Comparison of ENCODE assay signal across 11 mouse cellular contexts in the genomic region with DNA sequence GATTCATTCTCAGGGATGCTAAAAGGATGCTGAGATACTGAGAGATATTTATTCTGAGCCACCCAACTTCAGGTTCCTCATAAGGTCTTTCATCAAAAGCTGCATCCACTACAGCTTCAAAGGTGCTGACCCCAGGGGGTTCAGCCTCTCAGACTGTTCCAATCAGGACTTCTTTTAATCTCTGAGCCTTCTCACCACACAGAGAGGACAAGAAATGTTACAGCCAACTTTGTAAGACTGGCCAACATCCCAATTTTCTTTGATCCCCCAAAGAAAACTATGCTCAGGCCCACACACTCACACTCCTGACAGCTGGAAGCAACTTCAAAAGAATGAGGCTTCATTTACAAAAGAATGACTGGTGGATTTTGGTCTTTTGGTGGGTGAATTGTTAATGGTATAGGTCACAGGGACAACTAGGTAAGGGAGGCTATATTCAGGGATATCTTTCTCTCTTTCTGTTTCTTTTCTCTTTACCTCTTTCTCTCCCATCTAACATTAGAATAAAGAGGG.
"Had no signal": no experiment of that assay in that cellular context is flagged by ENCODE, and none has a peak within 500 bp of the region (broad histone marks: within the 10 kb centered on the region; RNA-seq: fewer than 3 reads in every experiment).

No protein-coding gene starts in this region.

- DNase-seq: kidney, postnatal 25 days; layer of hippocampus, postnatal 36 days; liver, embryonic 13.5 days; lung, embryonic 14.5 days; thymus, adult 2 months; thymus, postnatal 14 days; thymus, postnatal 4 days had no signal

- H3K4me1 ChIP-seq: liver, embryonic 13.5 days; midbrain, embryonic 12.5 days; midbrain, embryonic 15.5 days; neural tube, embryonic 13.5 days had no signal

- H3K4me3 ChIP-seq: left cerebral cortex, adult 2 months; liver, embryonic 13.5 days; midbrain, embryonic 12.5 days; midbrain, embryonic 15.5 days; neural tube, embryonic 13.5 days had no signal
